Mouse (Mus musculus): ENCODE results near the gene Atp10a. TPM values are rescaled to one million over a fixed set of nuclear protein-coding genes. Genes with fewer than 3 reads are reported as not detected.

Gene Atp10a
- polyA plus RNA-seq, 1 experiment from 2014 or later = 2.2 TPM

GRCm38 (mm10) chr7:58660046-58660445, 4.1 kb downstream of the Atp10a start:
- no peaks in the 10 kb centered on the region for H3K36me3 ChIP-seq (replicated peaks)
- H3K27ac ChIP-seq (replicated peaks) = no peak overlapping the region
- H3K9me3 ChIP-seq = no peaks in the 10 kb centered on the region

GRCm38 (mm10) chr7:58660665-58661064, 4.7 kb downstream of the Atp10a start:
- Histone ChIP-seq H3K27ac (replicated peaks) (no peak overlapping the region), H3K36me3 (replicated peaks) (no peaks in the 10 kb centered on the region), H3K4me3 (no peak overlapping the region), H3K4me1 (peaks cover 3% of the 10 kb centered on the region; the same call in 1 of the 2 replicates), H3K27me3 (replicated peaks; ENCODE audit: low read depth, poor library complexity, severe bottlenecking) (peaks cover 20% of the 10 kb centered on the region), H3K9me3 (no peaks in the 10 kb centered on the region)
- DNase-seq (ENCODE audit: low spot score) = no peak
- WGBS = 90% methylated on average over 5 of the region's 5 CpGs

More at GRCm38 (mm10) chr7:58660046-58660445, 4.1 kb downstream of the Atp10a start:
- H3K4me3 ChIP-seq = no peak overlapping the region; the same call in 1 of the 2 replicates
- peaks cover 20% of the 10 kb centered on the region for H3K27me3 ChIP-seq (replicated peaks; ENCODE audit: low read depth, poor library complexity, severe bottlenecking)
- DNase-seq (ENCODE audit: low spot score) = no peak
- H3K4me1 ChIP-seq = peaks cover 3% of the 10 kb centered on the region; the same call in 1 of the 2 replicates

- H3K27me3 ChIP-seq (replicated peaks; ENCODE audit: low read depth, poor library complexity, severe bottlenecking) = peaks cover 20% of the 10 kb centered on the region
- H3K36me3 ChIP-seq (replicated peaks) = no peaks in the 10 kb centered on the region
- WGBS = 91% methylated on average over 7 of the region's 7 CpGs
- DNase-seq (ENCODE audit: low spot score) = no peak
- H3K4me3 ChIP-seq = no peak overlapping the region
- H3K4me1 ChIP-seq = peaks cover 3% of the 10 kb centered on the region; the same call in 1 of the 2 replicates
- H3K27ac ChIP-seq (replicated peaks) = no peak overlapping the region
- H3K9me3 ChIP-seq = no peaks in the 10 kb centered on the region
Observed at GRCm38 (mm10) chr7:58661076-58661475, 5.1 kb downstream of the Atp10a start.

GRCm38 (mm10) chr7:58668617-58669016, 12.7 kb downstream of the Atp10a start:
- Histone ChIP-seq H3K9me3 (0 out of 2 replicates have a peak, but pooled peaks cover 5% of the 10 kb centered on the region), H3K27ac (replicated peaks) (no peak overlapping the region), H3K36me3 (replicated peaks) (no peaks in the 10 kb centered on the region; the same call in 1 of the 2 replicates), H3K27me3 (replicated peaks; ENCODE audit: low read depth, poor library complexity, severe bottlenecking) (no peaks in the 10 kb centered on the region), H3K4me1 (no peaks in the 10 kb centered on the region), H3K4me3 (no peak overlapping the region)
- DNase-seq (ENCODE audit: low spot score) = no peak
- WGBS = 45% methylated on average over 1 of the region's 1 CpGs

DNA sequence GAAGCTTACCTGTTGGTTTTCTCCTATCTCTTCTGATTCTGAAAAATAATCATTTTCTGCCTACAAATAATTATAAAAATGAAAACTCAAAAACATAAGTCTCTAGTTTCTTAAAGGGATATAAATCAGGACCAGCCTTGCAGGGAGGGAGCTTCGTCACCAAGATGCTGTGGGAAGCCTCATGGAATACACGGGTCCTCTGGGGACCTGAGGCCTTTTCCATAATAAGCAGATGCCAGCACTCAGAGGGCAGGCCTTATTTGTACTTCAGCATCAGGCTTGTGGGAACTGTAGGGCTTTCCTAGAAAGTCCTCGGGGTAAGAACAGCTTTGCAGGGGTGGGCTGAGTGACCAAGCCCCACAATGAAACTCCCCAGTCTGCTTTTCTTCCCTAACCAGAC, 20.1 kb downstream of the Atp10a start:
- no peak overlapping the region for H3K27ac ChIP-seq (replicated peaks)
- H3K27me3 ChIP-seq (replicated peaks; ENCODE audit: low read depth, poor library complexity, severe bottlenecking) = no peaks in the 10 kb centered on the region
- H3K36me3 ChIP-seq (replicated peaks) = no peaks in the 10 kb centered on the region; the same call in 1 of the 2 replicates
- no peak for DNase-seq (ENCODE audit: low spot score)
- H3K4me3 ChIP-seq = no peak overlapping the region
- WGBS = 54% methylated on average over 3 of the region's 3 CpGs
- H3K4me1 ChIP-seq = 0 out of 2 replicates have a peak, but pooled peaks cover 3% of the 10 kb centered on the region
- H3K9me3 ChIP-seq = 0 out of 2 replicates have a peak, but pooled peaks cover 5% of the 10 kb centered on the region

DNA sequence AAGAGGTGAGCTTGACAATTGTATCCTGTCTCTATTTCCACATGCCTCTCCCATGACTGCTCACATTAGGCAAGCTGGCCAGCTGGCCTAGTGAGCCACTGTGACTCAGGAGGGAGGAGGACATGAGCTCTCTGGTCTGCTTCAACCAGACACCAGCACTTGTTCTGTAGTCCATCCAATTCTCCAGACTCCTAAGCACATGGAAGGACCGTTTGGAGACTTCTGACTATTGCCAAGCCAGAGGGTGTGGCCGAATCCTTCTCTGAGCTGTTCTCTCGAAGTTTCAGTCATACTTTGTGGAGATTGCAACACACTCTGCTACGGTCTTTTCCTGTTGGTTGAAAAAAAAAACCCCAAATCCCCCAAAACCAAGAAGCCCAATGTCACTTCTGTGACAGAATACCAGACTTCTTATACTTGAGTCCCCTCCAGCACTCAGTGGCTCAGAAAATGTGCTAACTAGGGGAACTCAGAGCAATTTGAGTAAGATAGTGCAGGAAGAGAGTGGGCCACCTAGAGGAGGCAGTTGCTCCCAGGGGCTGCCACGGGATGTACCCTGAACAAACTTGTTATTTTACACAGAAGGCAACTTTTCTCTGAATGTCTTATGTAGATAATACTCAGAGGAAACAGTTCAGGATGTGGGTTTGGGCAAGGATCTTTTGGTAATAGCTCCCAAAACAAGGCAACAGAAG, 21.3 kb downstream of the Atp10a start:
- H3K36me3 ChIP-seq (replicated peaks) = no peaks in the 10 kb centered on the region; the same call in 1 of the 2 replicates
- H3K4me3 ChIP-seq = no peak overlapping the region
- WGBS = 66% methylated on average over 5 of the region's 5 CpGs
- H3K4me1 ChIP-seq = 0 out of 2 replicates have a peak, but pooled peaks cover 3% of the 10 kb centered on the region
- H3K27me3 ChIP-seq (replicated peaks; ENCODE audit: low read depth, poor library complexity, severe bottlenecking) = no peaks in the 10 kb centered on the region
- H3K9me3 ChIP-seq = no peaks in the 10 kb centered on the region
- H3K27ac ChIP-seq (replicated peaks) = no peak overlapping the region
- no peak for DNase-seq (ENCODE audit: low spot score)

DNA sequence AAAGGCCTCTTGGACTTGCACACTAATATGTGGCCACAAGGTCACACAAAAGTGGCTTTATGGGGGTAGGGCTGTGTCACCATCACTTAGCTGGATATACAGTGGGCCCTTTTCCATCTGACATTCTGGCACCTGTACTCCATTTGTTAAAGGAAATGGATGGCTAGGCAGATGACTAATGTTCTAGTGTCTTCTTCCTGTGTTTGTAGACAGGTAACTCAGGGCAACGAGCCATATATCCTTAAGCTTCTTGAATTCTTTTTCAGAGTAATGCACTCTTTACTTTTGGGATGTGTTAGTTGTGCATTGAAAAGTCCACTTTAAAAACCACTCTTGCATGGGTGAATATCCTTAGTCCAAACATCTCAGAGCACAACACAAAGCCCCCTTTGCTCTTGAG, 30.0 kb downstream of the Atp10a start:
- H3K4me3 ChIP-seq = no peak overlapping the region
- H3K36me3 ChIP-seq (replicated peaks) = no peaks in the 10 kb centered on the region
- no peak for DNase-seq (ENCODE audit: low spot score)
- WGBS = 80% methylated on average over 1 of the region's 1 CpGs
- H3K4me1 ChIP-seq = no peaks in the 10 kb centered on the region
- no peaks in the 10 kb centered on the region for H3K9me3 ChIP-seq
- H3K27me3 ChIP-seq (replicated peaks; ENCODE audit: low read depth, poor library complexity, severe bottlenecking) = no peaks in the 10 kb centered on the region
- no peak overlapping the region for H3K27ac ChIP-seq (replicated peaks)

GRCm38 (mm10) chr7:58686573-58686972, 30.6 kb downstream of the Atp10a start:
- Histone ChIP-seq H3K27me3 (replicated peaks; ENCODE audit: low read depth, poor library complexity, severe bottlenecking) (no peaks in the 10 kb centered on the region), H3K9me3 (no peaks in the 10 kb centered on the region), H3K4me3 (no peak overlapping the region), H3K36me3 (replicated peaks) (no peaks in the 10 kb centered on the region), H3K4me1 (no peaks in the 10 kb centered on the region), H3K27ac (replicated peaks) (no peak overlapping the region)
- DNase-seq (ENCODE audit: low spot score) = no peak
- 74% methylated on average over 5 of the region's 5 CpGs for WGBS

- Histone ChIP-seq H3K36me3 (replicated peaks) (no peaks in the 10 kb centered on the region), H3K9me3 (no peaks in the 10 kb centered on the region), H3K4me3 (no peak overlapping the region), H3K27ac (replicated peaks) (no peak overlapping the region), H3K4me1 (no peaks in the 10 kb centered on the region), H3K27me3 (replicated peaks; ENCODE audit: low read depth, poor library complexity, severe bottlenecking) (no peaks in the 10 kb centered on the region)
- DNase-seq (ENCODE audit: low spot score) = no peak
- WGBS = 92% methylated on average over 2 of the region's 2 CpGs
Observed at GRCm38 (mm10) chr7:58686997-58687396, 31.0 kb downstream of the Atp10a start.

DNA sequence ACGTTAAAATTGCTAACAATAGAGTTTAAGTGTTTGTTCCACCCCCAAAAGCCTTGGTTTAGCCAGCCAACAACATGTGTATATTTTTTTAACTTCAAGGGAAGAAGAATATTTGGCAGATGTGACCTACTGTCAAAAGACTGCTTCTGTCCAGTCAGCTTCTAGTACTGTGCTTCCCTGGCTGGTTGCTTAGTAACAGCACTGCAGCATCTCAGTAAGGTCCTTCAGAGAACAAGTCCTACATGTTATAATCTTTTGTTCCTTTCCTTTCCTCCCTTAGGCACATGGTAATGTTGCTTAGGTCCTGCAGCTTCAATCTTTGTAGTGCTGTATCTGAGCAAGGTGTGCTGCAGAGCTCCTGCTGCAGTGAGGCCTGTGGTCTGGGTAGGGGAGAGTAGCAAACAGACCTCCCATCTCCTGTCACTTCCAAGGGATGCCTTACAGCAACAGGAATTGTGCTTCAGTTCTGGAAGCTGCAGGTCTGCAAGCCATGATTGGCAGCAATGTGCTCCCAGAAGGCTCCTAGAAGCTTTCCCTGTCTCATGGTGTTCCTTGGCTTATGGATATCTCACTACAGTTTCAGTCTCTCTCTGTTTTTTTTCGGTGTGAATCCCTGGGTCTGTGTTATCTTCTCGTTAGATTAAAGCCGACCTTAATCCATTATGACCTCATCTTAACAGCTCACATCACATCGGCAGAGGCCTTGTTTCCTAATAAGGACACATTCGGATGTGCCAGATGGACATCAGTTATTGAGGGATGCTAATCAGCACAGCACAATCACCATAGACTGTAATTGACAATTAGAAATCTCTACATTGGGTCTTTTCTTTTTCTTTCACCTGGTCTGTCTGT, 34.3 kb downstream of the Atp10a start:
- Histone ChIP-seq H3K4me1 (no peaks in the 10 kb centered on the region), H3K27ac (replicated peaks) (no peak overlapping the region), H3K4me3 (no peak overlapping the region), H3K36me3 (replicated peaks) (no peaks in the 10 kb centered on the region), H3K9me3 (no peaks in the 10 kb centered on the region), H3K27me3 (replicated peaks; ENCODE audit: low read depth, poor library complexity, severe bottlenecking) (no peaks in the 10 kb centered on the region)
- DNase-seq (ENCODE audit: low spot score) = no peak
- 83% methylated on average over 6 of the region's 6 CpGs for WGBS

DNA sequence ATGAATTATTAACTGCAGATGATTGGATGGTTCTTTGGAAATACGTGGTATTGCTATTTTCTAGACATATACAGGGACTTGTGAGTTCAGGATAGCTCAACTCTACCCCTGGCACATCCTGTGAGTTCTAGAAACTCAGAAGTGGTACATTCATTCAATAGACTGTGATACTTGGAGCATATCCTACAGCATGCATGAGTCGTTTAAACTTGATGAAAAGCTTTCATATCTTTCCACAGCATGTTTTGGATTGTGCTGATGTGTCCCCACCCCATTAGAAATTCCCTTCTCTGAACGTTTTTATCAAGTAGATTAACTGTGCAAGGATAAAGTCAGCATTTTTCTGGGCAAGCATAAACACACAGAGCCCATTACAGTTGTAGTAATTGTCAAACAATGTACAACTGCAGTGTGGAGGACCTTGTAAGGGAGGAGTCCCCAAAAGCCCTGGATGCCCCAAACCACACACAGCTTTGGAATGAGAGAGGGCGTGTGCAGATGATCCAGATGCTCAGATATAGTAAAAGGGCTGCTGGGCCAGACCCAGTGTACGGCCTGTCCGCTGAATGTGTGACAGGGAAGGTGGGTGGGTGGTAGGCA, 35.1 kb downstream of the Atp10a start:
- Histone ChIP-seq H3K9me3 (no peaks in the 10 kb centered on the region), H3K4me3 (no peak overlapping the region), H3K4me1 (no peaks in the 10 kb centered on the region), H3K27ac (replicated peaks) (no peak overlapping the region), H3K36me3 (replicated peaks) (no peaks in the 10 kb centered on the region), H3K27me3 (replicated peaks; ENCODE audit: low read depth, poor library complexity, severe bottlenecking) (no peaks in the 10 kb centered on the region)
- no peak for DNase-seq (ENCODE audit: low spot score)
- WGBS = 83% methylated on average over 6 of the region's 6 CpGs

- no peaks in the 10 kb centered on the region for H3K9me3 ChIP-seq
- H3K27me3 ChIP-seq (replicated peaks; ENCODE audit: low read depth, poor library complexity, severe bottlenecking) = no peaks in the 10 kb centered on the region
- 82% methylated on average over 2 of the region's 2 CpGs for WGBS
Observed at GRCm38 (mm10) chr7:58692704-58693103, 36.7 kb downstream of the Atp10a start.

More at GRCm38 (mm10) chr7:58692704-58693103, 36.7 kb downstream of the Atp10a start:
- no peak for DNase-seq (ENCODE audit: low spot score)
- Histone ChIP-seq H3K4me3 (no peak overlapping the region), H3K27ac (replicated peaks) (no peak overlapping the region), H3K36me3 (replicated peaks) (no peaks in the 10 kb centered on the region), H3K4me1 (no peaks in the 10 kb centered on the region)
